Mouse (Mus musculus) liver, postnatal 0 days (tissue): ENCODE data around the gene Rem1.

ENCODE experiments used
- CTCF ChIP-seq: sonication (generic); IDR thresholded peaks from 2 replicates; pipeline ENCODE4 v1.5.1; 2016; ENCODE audit warnings: antibody characterized with exemption, low read depth
- EP300 ChIP-seq: IDR thresholded peaks from 2 replicates; pipeline ENCODE4 v1.6.1; 2016; ENCODE audit warnings: antibody characterized with exemption, low read depth, mild to moderate bottlenecking

DNA sequence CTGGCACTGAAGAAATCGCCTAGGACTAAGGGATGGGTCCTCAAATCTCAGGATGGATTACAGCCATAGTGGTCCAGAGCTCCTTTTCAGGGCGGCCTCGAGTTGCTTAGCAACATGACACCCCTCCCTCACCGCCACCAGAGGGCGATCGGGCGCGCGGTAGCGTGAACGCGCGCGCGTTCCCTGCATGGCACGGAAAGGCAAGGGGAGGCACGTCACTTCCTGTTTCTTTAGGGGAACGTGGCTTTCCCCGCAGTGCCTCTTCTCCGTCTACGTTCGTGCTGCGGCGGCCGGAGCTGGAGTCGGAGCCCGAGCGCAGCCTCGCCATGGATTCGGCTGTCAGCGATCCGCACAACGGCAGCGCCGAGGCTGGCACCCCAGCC is 42.5 kb downstream of the Rem1 start, which contains the start of gene H13:
- TF ChIP-seq CTCF (peak; percentile 99), EP300 (no peak)
